8 mouse cellular contexts compared by ENCODE assay signal in the genomic region with DNA sequence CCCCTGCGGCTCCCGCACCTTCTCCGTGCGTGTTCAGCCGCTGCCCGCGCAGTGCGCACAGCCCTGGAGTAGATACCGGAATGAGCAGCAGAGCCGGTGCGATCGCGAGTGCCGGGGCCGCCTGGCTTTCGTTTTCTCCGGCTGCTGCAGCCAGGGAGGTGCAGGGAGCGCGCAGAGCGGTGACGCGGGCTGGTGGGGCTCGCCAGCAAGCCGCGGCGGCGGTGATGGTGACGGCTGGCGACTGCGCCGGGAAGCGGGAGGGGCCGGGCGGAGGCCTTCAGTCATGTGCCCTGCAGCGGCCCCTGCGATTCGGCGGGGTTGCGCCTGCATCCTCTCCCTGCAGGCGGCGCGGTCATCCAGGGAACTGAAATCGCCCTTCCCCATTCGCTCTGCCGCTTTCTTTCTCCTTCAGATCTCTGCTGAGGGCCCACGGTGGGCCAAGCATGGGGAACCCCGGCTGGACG. TPM values are rescaled to one million over a fixed set of nuclear protein-coding genes. Genes with fewer than 3 reads are reported as not detected.
DNase-seq lines count a peak whose midpoint lies in the region; ATAC-seq lines count a peak whose summit lies in the region.

No protein-coding gene starts in this region.

- peak; percentile 96 for DNase-seq in ZHBTc4 (ENCODE audit: low read depth, low spot score)
- DNase-seq in gastrocnemius, adult 8-10 months (ENCODE audit: low spot score in 2 of 2): peak; percentile 96 to 97
- DNase-seq in induced T-regulatory cell, adult 2 months (ENCODE audit: low read depth): peak; percentile 93
- DNase-seq in left cerebral cortex, adult 9 months (ENCODE audit: low spot score in 2 of 2): peak; percentile 91 to 97
- peak; percentile 98 for DNase-seq in right cerebral cortex, postnatal 14 days
- DNase-seq in urinary bladder, postnatal 36 days (ENCODE audit: low spot score in 2 of 2): peak; percentile 93 to 97

- ATAC-seq in common myeloid progenitor, adult 5-6 weeks (replicated peaks; ENCODE audit: low read depth, poor library complexity, severe bottlenecking): peak; percentile 80
- peak; percentile 76 for ATAC-seq in megakaryocyte progenitor cell, adult 5-6 weeks (replicated peaks; ENCODE audit: poor library complexity)

RNA-seq across cellular contexts. Expression of a gene that starts 1.2 kb away (rescaled TPM):
- total RNA-seq in common myeloid progenitor, adult 5-6 weeks (2017): 42.8 and 46.9 TPM in 2 replicates
- 10 to 100 TPM; 72.4 to 89.7 (median 80.3) TPM for total RNA-seq in gastrocnemius, adult 8-10 months (2022)
- total RNA-seq in megakaryocyte progenitor cell, adult 5-6 weeks (2015): 27.0 and 30.0 TPM in 2 replicates
- 40.4 and 44.8 TPM in 2 replicates for total RNA-seq in megakaryocyte progenitor cell, adult 5-6 weeks (2017)

RNA-seq across cellular contexts. Expression of a gene that starts 49.4 kb away (rescaled TPM):
- total RNA-seq in common myeloid progenitor, adult 5-6 weeks (2017): not detected in 2 replicates
- not detected for total RNA-seq in gastrocnemius, adult 8-10 months (2022)
- total RNA-seq in megakaryocyte progenitor cell, adult 5-6 weeks (2015): not detected in 2 replicates
- not detected in 2 replicates for total RNA-seq in megakaryocyte progenitor cell, adult 5-6 weeks (2017)

Comparison
In these comparisons a context has a peak if more than half of its experiments do, and no peak if none do; other contexts are left out.
1. Peak in every context shown above with its lines: DNase-seq and ATAC-seq.